Mouse (Mus musculus) stomach, postnatal 0 days (tissue): ENCODE measurements around the gene Epb41.

Experiments used
- CTCF ChIP-seq: IDR thresholded peaks from 2 replicates; pipeline ENCODE4 v1.5.1; 2016; ENCODE audit warnings: antibody characterized with exemption, low read depth, mild to moderate bottlenecking, moderate library complexity
- EP300 ChIP-seq: optimal IDR thresholded peaks from 2 replicates; pipeline ENCODE3; 2016; ENCODE audit warnings: antibody characterized with exemption

DNA sequence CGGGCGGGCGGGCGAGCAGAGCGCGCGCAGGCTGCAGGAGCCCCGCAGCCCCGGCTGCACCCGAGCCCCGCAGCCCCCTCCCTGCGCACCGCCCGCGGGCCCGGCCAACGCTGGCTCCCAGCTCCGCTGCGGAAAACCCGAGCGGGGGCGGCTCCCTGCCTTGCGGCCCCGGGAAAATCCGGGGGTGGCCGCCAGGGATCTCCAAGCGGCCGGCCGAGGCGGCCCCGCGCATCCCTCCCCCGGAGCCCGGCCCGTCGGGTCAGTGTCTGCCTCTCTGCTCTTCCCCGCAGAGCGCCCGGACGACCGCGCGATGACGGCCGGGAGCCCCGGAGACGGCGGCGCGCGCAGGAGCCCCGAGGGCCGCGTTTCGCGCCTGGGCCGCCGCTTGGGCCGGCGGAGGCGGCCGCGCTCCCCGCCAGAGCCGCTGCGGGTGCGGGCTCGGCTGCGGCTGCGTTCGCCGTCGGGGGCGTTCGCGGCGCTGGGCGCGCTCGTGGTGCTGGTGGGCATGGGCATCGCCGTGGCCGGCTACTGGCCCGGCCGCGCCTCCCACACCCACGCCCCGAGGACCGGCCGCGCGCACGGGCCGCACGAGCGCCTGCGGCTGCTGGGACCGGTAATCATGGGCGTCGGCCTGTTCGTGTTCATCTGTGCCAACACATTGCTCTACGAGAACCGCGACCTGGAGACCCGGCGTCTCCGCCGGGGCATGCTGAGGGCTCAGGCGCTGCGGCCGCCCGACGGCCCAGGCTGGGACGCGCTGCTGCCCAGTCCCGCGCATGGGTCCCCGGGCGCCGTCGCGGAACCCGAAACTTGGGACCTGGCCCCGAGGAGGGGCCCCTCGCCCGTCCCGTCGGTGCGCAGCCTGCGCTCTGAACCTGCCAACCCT is 153.4 kb downstream of the Epb41 start, which contains the start of gene Tmem200b:
- TF ChIP-seq CTCF (no peak), EP300 (no peak)
